9 mouse cellular contexts compared by ENCODE assay signal in genomic region chr17:37196845-37197724, GRCm38 (mm10). TPM values are rescaled to one million over a fixed set of nuclear protein-coding genes. Genes with fewer than 3 reads are reported as not detected.
DNase-seq lines count a peak whose midpoint lies in the region; ATAC-seq and TF ChIP-seq lines count a peak whose summit lies in the region.
"Had no signal": no experiment of that assay in that cellular context is flagged by ENCODE, and none has a peak within 500 bp of the region (broad histone marks: within the 10 kb centered on the region; RNA-seq: fewer than 3 reads in every experiment).

No protein-coding gene starts in this region.

- no peak for TF ChIP-seq CTCF in left cerebral cortex, adult 2 months (IDR thresholded peaks at IDR 0.05)

- H3K4me2 ChIP-seq in heart, embryonic 13.5 days: peak overlapping the region; percentile 85
- peak overlapping the region; percentile 65 for H3K4me2 ChIP-seq in midbrain, embryonic 16.5 days (ENCODE audit: low read length)

- H3K4me1 ChIP-seq in megakaryocyte, embryonic 14.5 days: peaks cover 10% of the 10 kb centered on the region
- peaks cover 9% of the 10 kb centered on the region for H3K4me1 ChIP-seq in heart, embryonic 13.5 days
- H3K4me1 ChIP-seq in midbrain, embryonic 16.5 days (ENCODE audit: control insufficient read depth, insufficient read depth, low read length): peaks cover 14% of the 10 kb centered on the region

- peak overlapping the region; percentile 87 for H3K4me3 ChIP-seq in megakaryocyte, embryonic 14.5 days (replicated peaks)
- H3K4me3 ChIP-seq in heart, embryonic 13.5 days: peak overlapping the region; percentile 59
- peak overlapping the region; percentile 56 for H3K4me3 ChIP-seq in left cerebral cortex, adult 2 months
- H3K4me3 ChIP-seq in midbrain, embryonic 16.5 days (ENCODE audit: low read depth, low read length): peak overlapping the region; percentile 72
- H3K4me3 ChIP-seq: erythroblast, embryonic 14.5 days; myocyte had no signal

- H3K9ac ChIP-seq in heart, embryonic 13.5 days: peak overlapping the region; percentile 29
- peak overlapping the region; percentile 85 for H3K9ac ChIP-seq in midbrain, embryonic 16.5 days (ENCODE audit: low read depth, low read length)

- peak; percentile 77 for DNase-seq in embryo, embryonic 11 days
- peak; percentile 23 to 59 for DNase-seq in left cerebral cortex, adult 2 months (ENCODE audit: extremely low spot score in 1 of 2, low spot score in 2 of 2)

- peaks cover 59% of the 10 kb centered on the region for H3K27me3 ChIP-seq in megakaryocyte, embryonic 14.5 days (replicated peaks)
- peaks cover 85% of the 10 kb centered on the region for H3K27me3 ChIP-seq in heart, embryonic 13.5 days (replicated peaks)
- H3K27me3 ChIP-seq in midbrain, embryonic 16.5 days (ENCODE audit: control insufficient read depth, insufficient read depth, low read depth, low read length): peaks cover 3% of the 10 kb centered on the region; the same call in 1 of the 2 replicates

- intact Hi-C loops in left cerebral cortex, adult 2 months (cut with DNase I): no loop called here

- peaks cover 6% of the 10 kb centered on the region; the same call in 1 of the 2 replicates for H3K9me3 ChIP-seq in megakaryocyte, embryonic 14.5 days
- H3K9me3 ChIP-seq in heart, embryonic 13.5 days: no peaks in the 10 kb centered on the region
- H3K9me3 ChIP-seq in midbrain, embryonic 16.5 days (replicated peaks; ENCODE audit: control insufficient read depth, low read length, poor library complexity, severe bottlenecking): no peaks in the 10 kb centered on the region

- ATAC-seq in megakaryocyte, adult 5-6 weeks (ENCODE audit: poor library complexity, severe bottlenecking): no peak
- ATAC-seq in heart, embryonic 13.5 days (ENCODE audit: extremely low read depth, insufficient number of reproducible peaks, low FRiP score, low TSS enrichment): no peak
- ATAC-seq in midbrain, embryonic 16.5 days: peak; percentile 94
- ATAC-seq in CD4-positive, CD25-positive, alpha-beta regulatory T cell, adult 4 months: no peak

- H3K27ac ChIP-seq in heart, embryonic 13.5 days (replicated peaks): no peak overlapping the region
- H3K27ac ChIP-seq in left cerebral cortex, adult 2 months: no peak overlapping the region
- peak overlapping the region; percentile 84 for H3K27ac ChIP-seq in midbrain, embryonic 16.5 days (ENCODE audit: low read length)

- under 1% methylated on average over 77 of the region's 77 CpGs for WGBS in heart, embryonic 13.5 days
- under 1% methylated on average over 77 of the region's 77 CpGs for WGBS in midbrain, embryonic 16.5 days

- no peaks in the 10 kb centered on the region for H3K36me3 ChIP-seq in megakaryocyte, embryonic 14.5 days (replicated peaks; ENCODE audit: low read length)
- H3K36me3 ChIP-seq in heart, embryonic 13.5 days: no peaks in the 10 kb centered on the region
- H3K36me3 ChIP-seq in midbrain, embryonic 16.5 days (ENCODE audit: control insufficient read depth, insufficient read depth, low read length): no peaks in the 10 kb centered on the region

RNA-seq across cellular contexts. Expression of gene Ubd, which starts 3.4 kb away (rescaled TPM):
- polyA plus RNA-seq in megakaryocyte, embryonic 14.5 days (2012; ENCODE audit: insufficient read depth, low replicate concordance): not detected in 2 replicates
- total RNA-seq in megakaryocyte, adult 5-6 weeks (2015): not detected in 2 replicates
- 0.40 TPM in 1 of 2 replicates, not detected in the other for total RNA-seq in megakaryocyte, adult 5-6 weeks (2017)
- polyA plus RNA-seq in heart, embryonic 13.5 days (2015; fragmentation: Nextera tagmentation; extraction: Ambion mirVana): not detected in 2 replicates
- total RNA-seq in left cerebral cortex, adult 2 months (2021): not detected
- polyA plus RNA-seq in midbrain, embryonic 16.5 days (2015; fragmentation: Nextera tagmentation; extraction: Ambion mirVana): not detected in 2 replicates
- under 1 TPM in 1 of 2 experiments, not detected in 1; 0.70 TPM for polyA plus RNA-seq in CD4-positive, CD25-positive, alpha-beta regulatory T cell, adult 4 months (2017; shearing (Covaris generic))
- polyA plus RNA-seq: erythroblast, embryonic 14.5 days; myocyte had no signal

RNA-seq across cellular contexts. Expression of gene Olfr94, which starts 3.7 kb away (rescaled TPM):
- not detected in 2 replicates for polyA plus RNA-seq in megakaryocyte, embryonic 14.5 days (2012; ENCODE audit: insufficient read depth, low replicate concordance)
- total RNA-seq in megakaryocyte, adult 5-6 weeks (2015): not detected in 2 replicates
- not detected in 2 replicates for total RNA-seq in megakaryocyte, adult 5-6 weeks (2017)
- not detected in 2 replicates for polyA plus RNA-seq in heart, embryonic 13.5 days (2015; fragmentation: Nextera tagmentation; extraction: Ambion mirVana)
- total RNA-seq in left cerebral cortex, adult 2 months (2021): not detected
- not detected in 2 replicates for polyA plus RNA-seq in midbrain, embryonic 16.5 days (2015; fragmentation: Nextera tagmentation; extraction: Ambion mirVana)
- not detected for polyA plus RNA-seq in CD4-positive, CD25-positive, alpha-beta regulatory T cell, adult 4 months (2017; shearing (Covaris generic))
- polyA plus RNA-seq: erythroblast, embryonic 14.5 days; myocyte had no signal

RNA-seq across cellular contexts. Expression of gene Olfr95, which starts 15.8 kb away (rescaled TPM):
- not detected in 2 replicates for polyA plus RNA-seq in megakaryocyte, embryonic 14.5 days (2012; ENCODE audit: insufficient read depth, low replicate concordance)
- total RNA-seq in megakaryocyte, adult 5-6 weeks (2015): not detected in 2 replicates
- total RNA-seq in megakaryocyte, adult 5-6 weeks (2017): 0.04 TPM in 1 of 2 replicates, not detected in the other
- polyA plus RNA-seq in heart, embryonic 13.5 days (2015; fragmentation: Nextera tagmentation; extraction: Ambion mirVana): not detected in 2 replicates
- not detected for total RNA-seq in left cerebral cortex, adult 2 months (2021)
- 0.04 TPM in 1 of 2 replicates, not detected in the other for polyA plus RNA-seq in midbrain, embryonic 16.5 days (2015; fragmentation: Nextera tagmentation; extraction: Ambion mirVana)
- not detected for polyA plus RNA-seq in CD4-positive, CD25-positive, alpha-beta regulatory T cell, adult 4 months (2017; shearing (Covaris generic))
- polyA plus RNA-seq: erythroblast, embryonic 14.5 days; myocyte had no signal

RNA-seq across cellular contexts. Expression of gene Olfr96, which starts 22.9 kb away (rescaled TPM):
- not detected in 2 replicates for polyA plus RNA-seq in megakaryocyte, embryonic 14.5 days (2012; ENCODE audit: insufficient read depth, low replicate concordance)
- total RNA-seq in megakaryocyte, adult 5-6 weeks (2015): not detected in 2 replicates
- total RNA-seq in megakaryocyte, adult 5-6 weeks (2017): not detected in 2 replicates
- not detected in 2 replicates for polyA plus RNA-seq in heart, embryonic 13.5 days (2015; fragmentation: Nextera tagmentation; extraction: Ambion mirVana)
- not detected for total RNA-seq in left cerebral cortex, adult 2 months (2021)
- not detected in 2 replicates for polyA plus RNA-seq in midbrain, embryonic 16.5 days (2015; fragmentation: Nextera tagmentation; extraction: Ambion mirVana)
- polyA plus RNA-seq in CD4-positive, CD25-positive, alpha-beta regulatory T cell, adult 4 months (2017; shearing (Covaris generic)): not detected
- polyA plus RNA-seq: erythroblast, embryonic 14.5 days; myocyte had no signal

RNA-seq across cellular contexts. Expression of gene Olfr93, which starts 35.8 kb away (rescaled TPM):
- not detected in 2 replicates for polyA plus RNA-seq in megakaryocyte, embryonic 14.5 days (2012; ENCODE audit: insufficient read depth, low replicate concordance)
- not detected in 2 replicates for total RNA-seq in megakaryocyte, adult 5-6 weeks (2015)
- not detected in 2 replicates for total RNA-seq in megakaryocyte, adult 5-6 weeks (2017)
- polyA plus RNA-seq in heart, embryonic 13.5 days (2015; fragmentation: Nextera tagmentation; extraction: Ambion mirVana): not detected in 2 replicates
- not detected for total RNA-seq in left cerebral cortex, adult 2 months (2021)
- polyA plus RNA-seq in midbrain, embryonic 16.5 days (2015; fragmentation: Nextera tagmentation; extraction: Ambion mirVana): not detected in 2 replicates
- not detected for polyA plus RNA-seq in CD4-positive, CD25-positive, alpha-beta regulatory T cell, adult 4 months (2017; shearing (Covaris generic))
- polyA plus RNA-seq: erythroblast, embryonic 14.5 days; myocyte had no signal
